Mouse (Mus musculus) neural tube, embryonic 12.5 days (tissue): ENCODE measurements around the gene Smpd1. TPM values are rescaled to one million over a fixed set of nuclear protein-coding genes. Genes with fewer than 3 reads are reported as not detected.
A peak's percentile ranks its signal among the peaks of the same experiment; 100 is the strongest.

ENCODE experiments used
- ATAC-seq: fragments of 200-750 bp; cut with Nextera tagmentation; 2 replicates; pipeline ENCODE4 v1.8.0; 2017; ENCODE audit warnings: low read depth, mild to moderate bottlenecking, moderate TSS enrichment, moderate library complexity; ENCODE audit not compliant: low FRiP score
- H3K27ac ChIP-seq: fragments of 300-500 bp; sonication (generic); 2 replicates; pipeline ENCODE4 v1.5.1; 2016
- H3K27me3 ChIP-seq: fragments of 300-500 bp; sonication (generic); replicated peaks from 2 replicates; pipeline ENCODE4 v1.6.1; 2016; ENCODE audit warnings: mild to moderate bottlenecking
- H3K36me3 ChIP-seq: fragments of 300-500 bp; sonication (generic); 2 replicates; pipeline ENCODE4 v1.6.1; 2016; ENCODE audit warnings: mild to moderate bottlenecking
- H3K4me1 ChIP-seq: fragments of 300-500 bp; sonication (generic); 2 replicates; pipeline ENCODE4 v1.6.1; 2016
- H3K4me2 ChIP-seq: fragments of 300-500 bp; sonication (generic); replicated peaks from 2 replicates; pipeline ENCODE4 v1.6.1; 2016; ENCODE audit warnings: mild to moderate bottlenecking
- H3K4me3 ChIP-seq: fragments of 300-500 bp; sonication (generic); 2 replicates; pipeline ENCODE4 v1.5.1; 2016
- H3K9ac ChIP-seq: fragments of 300-500 bp; sonication (generic); 2 replicates; pipeline ENCODE4 v1.6.1; 2016; ENCODE audit warnings: mild to moderate bottlenecking
- H3K9me3 ChIP-seq: fragments of 300-500 bp; sonication (generic); 2 replicates; pipeline ENCODE4 v1.6.1; 2016; ENCODE audit warnings: mild to moderate bottlenecking
- WGBS: fragments of 180-500 bp; shearing (Covaris S2); methylation state at CpG from one replicate; pipeline ENCODE4 v1.1.7; 2016; 5-methylcytosine and 5-hydroxymethylcytosine counted together
- polyA plus RNA-seq: library from polyadenylated mRNA; unstranded; fragments of >200 nt; fragmentation: Nextera tagmentation; extraction: Ambion mirVana; gene quantifications from 2 replicates; pipeline ENCODE4 v1.2.1, GENCODE M21; 2016

Smpd1 gene
- polyA plus RNA-seq, 1 experiment from 2014 or later: 56.6 TPM

DNA sequence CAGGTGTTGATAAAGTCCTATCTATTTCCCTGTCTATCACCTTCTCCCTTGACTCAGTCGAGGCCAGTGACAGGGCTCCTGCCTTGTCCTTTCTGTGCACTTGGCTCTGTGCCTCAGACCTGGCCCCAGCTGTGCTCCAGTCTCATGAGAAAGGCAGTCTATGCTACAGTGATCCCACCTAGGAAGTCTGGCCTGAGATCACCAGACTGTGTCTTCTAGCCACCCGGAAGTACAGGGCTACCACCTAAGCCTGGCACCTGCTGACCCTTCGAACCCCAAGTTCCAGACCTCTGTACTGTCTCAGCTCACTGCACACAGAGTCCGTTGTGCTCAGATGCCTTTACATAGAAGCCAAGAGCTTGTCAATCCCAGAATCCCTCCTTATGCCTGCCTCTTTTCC, 26.1 kb upstream of the Smpd1 start:
- WGBS: 79% methylated on average over 4 of the region's 4 CpGs

DNA sequence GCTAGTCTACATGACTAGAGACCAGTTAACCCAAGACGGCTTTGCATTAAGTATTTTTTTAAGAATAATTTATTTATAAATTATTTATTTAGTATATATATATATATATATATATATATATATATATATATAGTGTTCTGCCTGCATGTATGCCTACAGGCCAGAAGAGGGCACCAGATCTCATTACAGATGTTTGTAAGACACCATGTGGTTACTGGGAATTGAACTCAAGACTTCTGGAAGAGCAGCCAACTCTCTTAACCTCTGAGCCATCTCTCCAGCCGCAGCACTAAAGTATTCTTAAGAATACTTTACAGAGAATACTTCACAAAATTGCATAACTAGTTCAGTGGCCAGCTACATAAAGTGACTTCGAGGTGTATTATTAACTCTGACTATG, 20.0 kb upstream of the Smpd1 start:
- no peak overlapping the region for H3K27ac ChIP-seq
- no peaks in the 10 kb centered on the region for H3K9me3 ChIP-seq
- H3K4me2 ChIP-seq: no peak overlapping the region
- no peaks in the 10 kb centered on the region for H3K27me3 ChIP-seq
- H3K4me1 ChIP-seq: no peaks in the 10 kb centered on the region
- no peak overlapping the region for H3K4me3 ChIP-seq
- H3K36me3 ChIP-seq: no peaks in the 10 kb centered on the region
- H3K9ac ChIP-seq: no peak overlapping the region
- no peak for ATAC-seq
- 81% methylated on average over 3 of the region's 3 CpGs for WGBS

More for the DNA sequence above, 26.1 kb upstream of the Smpd1 start:
- Histone ChIP-seq H3K27ac (no peak overlapping the region), H3K27me3 (no peaks in the 10 kb centered on the region), H3K4me3 (no peak overlapping the region), H3K4me1 (no peaks in the 10 kb centered on the region), H3K4me2 (no peak overlapping the region), H3K9me3 (no peaks in the 10 kb centered on the region), H3K9ac (no peak overlapping the region), H3K36me3 (no peaks in the 10 kb centered on the region)
- no peak; the same call in 1 of the 2 replicates for ATAC-seq

DNA sequence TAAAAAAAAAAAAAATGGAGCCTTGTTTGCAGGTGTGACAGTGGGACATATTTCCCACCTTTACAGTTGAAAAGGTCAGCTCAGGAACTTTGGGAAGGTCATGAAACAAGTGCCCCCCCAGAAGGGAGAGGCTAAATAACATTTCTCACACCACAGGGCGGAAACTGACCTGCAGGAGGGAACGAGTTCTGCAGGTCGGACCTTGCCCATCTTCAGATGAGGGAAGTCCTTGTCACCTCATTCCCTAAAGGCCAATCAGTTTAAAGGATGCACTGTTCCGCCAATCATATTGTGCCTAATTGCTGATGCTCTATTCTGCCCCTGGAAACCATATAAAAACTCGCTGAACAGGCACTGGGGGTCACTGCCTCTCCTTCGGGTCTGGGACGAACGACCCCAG, 8.2 kb upstream of the Smpd1 start:
- no peaks in the 10 kb centered on the region for H3K27me3 ChIP-seq
- no peak for ATAC-seq
- 73% methylated on average over 8 of the region's 8 CpGs for WGBS
- no peaks in the 10 kb centered on the region for H3K9me3 ChIP-seq
- H3K27ac ChIP-seq: no peak overlapping the region
- H3K4me2 ChIP-seq: no peak overlapping the region
- no peaks in the 10 kb centered on the region for H3K4me1 ChIP-seq
- no peak overlapping the region for H3K4me3 ChIP-seq
- no peak overlapping the region for H3K9ac ChIP-seq
- H3K36me3 ChIP-seq: no peaks in the 10 kb centered on the region

DNA sequence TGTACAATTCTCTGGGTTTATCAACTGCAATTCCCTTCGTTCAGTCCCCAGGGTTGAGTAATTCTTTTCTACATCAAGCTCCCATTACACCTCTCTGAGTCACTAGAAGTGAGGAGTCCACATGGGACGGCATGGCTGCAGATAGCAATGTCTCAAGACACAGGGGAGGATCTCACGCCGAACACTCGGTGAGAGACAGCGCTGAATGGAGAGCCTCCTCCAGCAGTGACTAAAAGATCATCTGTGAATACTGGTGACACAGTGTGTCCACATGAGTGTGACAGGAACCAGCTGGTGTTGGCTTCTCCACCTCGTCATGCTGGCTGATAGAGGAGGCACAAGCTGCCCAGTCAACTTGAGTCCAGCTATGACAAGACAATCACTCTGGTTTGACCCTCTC, 6.2 kb upstream of the Smpd1 start:
- Histone ChIP-seq H3K27me3 (no peaks in the 10 kb centered on the region), H3K36me3 (no peaks in the 10 kb centered on the region), H3K9ac (no peak overlapping the region), H3K4me2 (no peak overlapping the region), H3K9me3 (no peaks in the 10 kb centered on the region), H3K4me1 (no peaks in the 10 kb centered on the region), H3K27ac (no peak overlapping the region), H3K4me3 (no peak overlapping the region)
- WGBS: 84% methylated on average over 7 of the region's 7 CpGs
- no peak for ATAC-seq

DNA sequence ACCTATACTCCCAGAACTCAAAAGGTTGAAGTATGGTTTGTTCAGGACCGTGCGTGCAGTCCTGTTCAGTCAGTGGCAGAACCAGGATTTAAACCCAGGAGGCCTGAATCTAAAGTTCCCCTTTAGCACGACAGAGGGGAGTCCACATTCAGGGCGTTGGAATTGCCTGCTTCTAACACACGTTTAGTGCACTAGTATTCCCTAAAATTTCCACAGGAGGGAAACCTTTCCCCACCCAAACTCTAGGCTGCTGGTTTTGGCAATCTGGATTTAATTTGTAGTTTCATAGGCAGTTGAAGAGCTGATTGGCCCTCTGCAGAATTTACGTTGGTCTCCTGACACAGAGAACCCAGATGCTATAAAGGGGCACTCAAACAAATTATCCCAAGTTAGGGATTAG, 5.1 kb upstream of the Smpd1 start:
- H3K27ac ChIP-seq: no peak overlapping the region
- H3K4me3 ChIP-seq: no peak overlapping the region
- 53% methylated on average over 6 of the region's 6 CpGs for WGBS
- no peak for ATAC-seq
- H3K9ac ChIP-seq: no peak overlapping the region
- no peaks in the 10 kb centered on the region for H3K36me3 ChIP-seq
- no peaks in the 10 kb centered on the region for H3K4me1 ChIP-seq
- no peak overlapping the region for H3K4me2 ChIP-seq
- no peaks in the 10 kb centered on the region for H3K27me3 ChIP-seq
- no peaks in the 10 kb centered on the region for H3K9me3 ChIP-seq

DNA sequence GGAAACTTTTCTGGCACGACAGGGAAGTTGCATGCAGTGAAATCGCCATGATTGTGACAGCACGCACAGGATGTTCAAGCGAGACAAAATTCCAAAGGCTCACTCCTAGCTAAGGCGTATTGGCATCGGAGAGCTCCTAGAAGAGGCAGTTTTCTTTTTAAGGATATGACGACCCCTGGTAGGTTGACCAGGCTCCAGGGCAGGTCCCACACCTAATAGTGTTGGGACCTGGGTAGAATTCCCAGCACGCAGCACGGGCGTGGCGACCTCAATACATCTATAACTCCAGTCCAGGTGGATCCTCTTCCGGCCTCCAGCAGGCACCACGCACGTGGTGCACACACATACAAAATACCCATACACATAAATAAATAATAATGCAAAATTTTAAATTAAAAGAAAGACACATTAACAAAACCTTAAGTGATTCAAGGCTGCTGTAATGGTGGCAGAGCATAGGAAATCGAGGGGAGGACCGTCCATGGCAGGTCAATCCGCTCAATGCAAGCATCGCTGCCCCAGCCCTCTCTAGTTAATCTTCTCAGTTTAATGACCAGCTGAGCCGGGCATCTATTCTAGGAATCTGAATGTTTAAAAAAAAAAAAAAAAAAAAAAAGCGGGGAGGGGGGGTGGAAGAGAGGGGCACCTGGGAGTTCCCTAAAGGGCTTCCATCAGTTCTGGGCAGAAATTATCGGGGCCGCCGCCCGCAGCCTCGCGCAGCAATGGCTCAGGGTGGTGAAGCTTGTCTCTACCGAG, 526 bp upstream of the Smpd1 start:
- H3K9ac ChIP-seq: peak overlapping the region; percentile 71
- no peaks in the 10 kb centered on the region for H3K9me3 ChIP-seq
- H3K36me3 ChIP-seq: peaks cover 12% of the 10 kb centered on the region
- peak overlapping the region; percentile 71 for H3K4me3 ChIP-seq
- ATAC-seq: peak; percentile 38
- H3K4me2 ChIP-seq: peak overlapping the region; percentile 84
- peaks cover 18% of the 10 kb centered on the region; the same call in 1 of the 2 replicates for H3K4me1 ChIP-seq
- no peak overlapping the region for H3K27ac ChIP-seq
- no peaks in the 10 kb centered on the region for H3K27me3 ChIP-seq
- 28% methylated on average over 27 of the region's 27 CpGs for WGBS

DNA sequence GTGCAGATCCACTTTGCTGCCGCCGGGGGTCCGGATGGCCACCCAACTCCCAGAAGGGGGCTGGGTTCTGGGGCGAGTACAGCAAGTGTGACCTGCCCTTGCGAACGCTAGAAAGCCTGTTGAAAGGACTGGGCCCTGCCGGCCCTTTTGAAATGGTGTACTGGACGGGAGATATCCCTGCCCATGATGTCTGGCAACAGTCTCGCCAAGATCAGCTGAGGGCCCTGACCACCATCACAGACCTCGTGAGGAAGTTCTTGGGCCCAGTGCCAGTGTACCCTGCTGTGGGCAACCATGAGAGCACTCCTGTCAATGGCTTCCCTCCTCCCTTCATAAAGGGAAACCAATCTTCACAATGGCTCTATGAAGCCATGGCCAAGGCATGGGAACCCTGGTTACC, 1.4 kb downstream of the Smpd1 start:
- Histone ChIP-seq H3K36me3 (peaks cover 27% of the 10 kb centered on the region), H3K4me2 (peak overlapping the region; percentile 84), H3K9ac (no peak overlapping the region), H3K4me3 (no peak overlapping the region), H3K9me3 (no peaks in the 10 kb centered on the region), H3K27ac (no peak overlapping the region), H3K4me1 (peaks cover 18% of the 10 kb centered on the region; the same call in 1 of the 2 replicates), H3K27me3 (no peaks in the 10 kb centered on the region)
- WGBS: 94% methylated on average over 10 of the region's 10 CpGs
- no peak for ATAC-seq

DNA sequence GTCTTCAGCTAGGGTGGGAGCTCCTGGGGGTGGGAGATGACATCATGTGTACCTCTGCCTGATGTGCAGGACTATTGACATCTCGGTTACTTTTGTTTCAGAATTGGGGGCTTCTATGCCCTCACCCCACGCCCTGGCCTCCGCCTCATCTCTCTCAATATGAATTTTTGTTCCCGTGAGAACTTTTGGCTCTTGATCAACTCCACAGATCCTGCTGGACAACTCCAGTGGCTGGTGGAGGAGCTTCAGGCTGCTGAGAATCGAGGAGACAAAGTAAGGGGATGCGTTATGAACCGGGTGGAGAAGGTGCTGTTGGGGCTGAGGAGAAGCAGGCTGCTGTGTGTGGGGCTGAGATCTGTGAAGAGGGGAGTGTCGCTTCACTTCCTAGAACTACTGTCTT, 2.2 kb downstream of the Smpd1 start:
- Histone ChIP-seq H3K9me3 (no peaks in the 10 kb centered on the region), H3K9ac (no peak overlapping the region)

DNA sequence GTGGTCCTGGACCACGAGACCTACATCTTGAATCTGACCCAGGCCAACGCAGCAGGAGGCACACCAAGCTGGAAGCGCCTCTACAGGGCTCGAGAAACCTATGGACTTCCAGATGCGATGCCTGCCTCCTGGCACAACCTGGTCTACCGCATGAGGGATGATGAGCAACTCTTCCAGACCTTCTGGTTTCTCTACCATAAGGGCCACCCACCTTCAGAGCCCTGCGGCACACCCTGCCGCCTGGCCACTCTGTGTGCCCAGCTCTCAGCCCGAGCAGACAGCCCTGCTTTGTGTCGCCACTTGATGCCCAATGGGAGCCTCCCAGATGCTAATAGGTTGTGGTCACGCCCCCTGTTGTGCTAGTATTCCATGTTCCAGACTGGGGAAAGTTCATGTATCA, 3.5 kb downstream of the Smpd1 start:
- WGBS: 86% methylated on average over 11 of the region's 11 CpGs
- Histone ChIP-seq H3K9ac (no peak overlapping the region), H3K36me3 (peaks cover 41% of the 10 kb centered on the region)

More for the DNA sequence above, 2.2 kb downstream of the Smpd1 start:
- Histone ChIP-seq H3K4me1 (peaks cover 18% of the 10 kb centered on the region; the same call in 1 of the 2 replicates), H3K4me2 (no peak overlapping the region), H3K4me3 (no peak overlapping the region), H3K27ac (no peak overlapping the region), H3K36me3 (peaks cover 30% of the 10 kb centered on the region), H3K27me3 (no peaks in the 10 kb centered on the region)
- 91% methylated on average over 8 of the region's 8 CpGs for WGBS
- no peak for ATAC-seq

DNA sequence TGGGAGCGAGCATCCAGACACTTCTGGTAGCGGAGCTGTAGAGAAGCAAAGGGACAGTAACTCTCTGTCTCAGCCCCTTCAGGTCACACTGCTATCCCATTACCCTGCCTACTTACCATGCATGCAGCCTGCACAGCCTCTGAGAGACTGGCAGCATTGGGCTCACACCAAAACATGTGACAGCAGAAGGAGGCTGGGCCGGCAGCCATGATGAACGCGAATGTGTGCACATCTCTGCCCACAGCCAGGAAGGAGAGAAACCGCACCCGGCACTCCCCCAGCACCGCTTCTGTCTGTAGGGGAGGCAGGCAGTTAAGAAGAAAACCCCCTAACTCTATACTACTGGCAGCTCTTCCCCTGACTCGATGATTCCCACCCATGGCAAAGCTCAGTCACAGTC, 4.9 kb downstream of the Smpd1 start:
- no peaks in the 10 kb centered on the region for H3K27me3 ChIP-seq
- no peak overlapping the region for H3K4me3 ChIP-seq
- H3K9me3 ChIP-seq: no peaks in the 10 kb centered on the region
- no peak overlapping the region for H3K4me2 ChIP-seq
- 93% methylated on average over 9 of the region's 9 CpGs for WGBS
- H3K4me1 ChIP-seq: peaks cover 18% of the 10 kb centered on the region; the same call in 1 of the 2 replicates
- ATAC-seq: no peak
- no peak overlapping the region for H3K9ac ChIP-seq
- no peak overlapping the region for H3K27ac ChIP-seq
- H3K36me3 ChIP-seq: peaks cover 51% of the 10 kb centered on the region

More for the DNA sequence above, 3.5 kb downstream of the Smpd1 start:
- Histone ChIP-seq H3K9me3 (no peaks in the 10 kb centered on the region), H3K4me2 (no peak overlapping the region), H3K27ac (no peak overlapping the region), H3K4me3 (no peak overlapping the region), H3K4me1 (peaks cover 18% of the 10 kb centered on the region; the same call in 1 of the 2 replicates), H3K27me3 (no peaks in the 10 kb centered on the region)
- ATAC-seq: no peak

DNA sequence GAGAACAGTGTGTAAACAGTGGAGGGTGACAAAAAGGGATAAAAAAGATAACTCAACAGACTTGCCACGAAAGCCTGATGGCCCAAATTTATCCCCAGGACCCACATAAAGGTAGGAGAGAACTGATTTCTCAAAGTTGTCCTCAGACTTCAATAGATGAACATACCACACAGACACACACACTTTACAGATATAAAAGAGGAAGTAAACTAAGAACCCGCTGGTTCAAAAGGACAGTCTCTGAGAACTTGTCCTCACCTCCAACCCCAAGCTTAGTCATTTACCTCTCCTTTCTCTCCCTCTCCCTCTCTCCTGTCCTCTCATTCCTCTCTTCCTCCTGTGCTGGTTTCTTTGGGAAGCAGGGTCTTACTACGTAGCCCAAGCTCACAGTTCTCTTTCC, 8.2 kb downstream of the Smpd1 start:
- Histone ChIP-seq H3K4me2 (no peak overlapping the region), H3K9me3 (no peaks in the 10 kb centered on the region), H3K27ac (no peak overlapping the region), H3K9ac (no peak overlapping the region), H3K4me3 (no peak overlapping the region), H3K27me3 (no peaks in the 10 kb centered on the region), H3K4me1 (no peaks in the 10 kb centered on the region), H3K36me3 (peaks cover 84% of the 10 kb centered on the region)
- WGBS: 92% methylated on average over 3 of the region's 3 CpGs
- ATAC-seq: no peak

DNA sequence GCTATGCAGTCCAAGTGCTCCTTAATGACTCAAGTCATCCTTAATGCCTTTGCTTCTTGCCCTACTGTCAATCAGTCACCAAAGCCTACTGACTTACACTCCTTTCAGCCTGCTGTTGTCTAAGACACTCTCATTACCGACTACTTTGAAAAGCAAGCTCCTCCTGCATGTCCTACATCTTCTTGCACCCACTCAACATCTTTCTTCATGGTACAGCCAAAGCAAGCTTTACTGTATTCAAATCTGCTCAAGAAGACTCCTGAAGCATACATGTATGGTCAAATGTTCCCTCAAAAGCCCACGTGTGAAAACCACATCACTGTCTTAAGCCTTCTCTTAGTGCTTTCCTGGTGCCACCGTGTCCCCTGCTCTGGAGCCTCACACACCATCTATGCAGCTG, 9.2 kb downstream of the Smpd1 start:
- 89% methylated on average over 3 of the region's 3 CpGs for WGBS
- ATAC-seq: no peak

More for the DNA sequence above, 9.2 kb downstream of the Smpd1 start:
- Histone ChIP-seq H3K4me2 (no peak overlapping the region), H3K9ac (no peak overlapping the region), H3K4me1 (peaks cover 2% of the 10 kb centered on the region), H3K36me3 (peaks cover 81% of the 10 kb centered on the region), H3K9me3 (no peaks in the 10 kb centered on the region), H3K27me3 (no peaks in the 10 kb centered on the region), H3K4me3 (no peak overlapping the region), H3K27ac (no peak overlapping the region)
